Mouse (Mus musculus) right cerebral cortex, postnatal 4 days (tissue): ENCODE measurements around the gene Ptafr.
"Not testable (repeated sequence)": the region's sequence is repeated elsewhere in the genome, so short reads cannot be mapped to it uniquely, and the experiment has no call there.

ENCODE experiments used
- DNase-seq: peaks from one replicate; pipeline ENCODE4 v3.0.0-alpha.2; 2022

The Ptafr gene

DNA sequence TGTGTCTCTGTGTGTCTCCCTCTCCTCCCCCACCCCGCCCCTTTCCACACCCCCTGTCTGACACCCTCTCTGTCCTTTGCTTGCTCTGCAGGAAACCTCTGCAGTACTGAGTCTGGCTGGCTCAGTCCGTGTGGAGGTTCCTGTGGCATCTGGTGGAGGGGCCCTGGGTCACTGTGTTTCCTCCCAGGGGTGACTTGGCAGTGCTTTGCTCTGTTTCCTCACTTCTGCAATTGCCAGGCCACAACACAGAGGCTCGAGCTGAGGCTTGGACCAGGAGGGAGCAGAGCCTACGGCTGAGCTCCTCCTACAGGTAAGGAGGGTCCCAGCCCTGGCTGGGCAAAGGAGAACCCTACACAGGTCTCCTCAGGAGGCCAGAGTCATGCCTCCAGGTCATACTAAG lies at the start of gene Ptafr:
Ptafr (plus strand) TSS at position 103 of the 400 bp plus-strand sequence.
- DNase-seq, result no peak

DNA sequence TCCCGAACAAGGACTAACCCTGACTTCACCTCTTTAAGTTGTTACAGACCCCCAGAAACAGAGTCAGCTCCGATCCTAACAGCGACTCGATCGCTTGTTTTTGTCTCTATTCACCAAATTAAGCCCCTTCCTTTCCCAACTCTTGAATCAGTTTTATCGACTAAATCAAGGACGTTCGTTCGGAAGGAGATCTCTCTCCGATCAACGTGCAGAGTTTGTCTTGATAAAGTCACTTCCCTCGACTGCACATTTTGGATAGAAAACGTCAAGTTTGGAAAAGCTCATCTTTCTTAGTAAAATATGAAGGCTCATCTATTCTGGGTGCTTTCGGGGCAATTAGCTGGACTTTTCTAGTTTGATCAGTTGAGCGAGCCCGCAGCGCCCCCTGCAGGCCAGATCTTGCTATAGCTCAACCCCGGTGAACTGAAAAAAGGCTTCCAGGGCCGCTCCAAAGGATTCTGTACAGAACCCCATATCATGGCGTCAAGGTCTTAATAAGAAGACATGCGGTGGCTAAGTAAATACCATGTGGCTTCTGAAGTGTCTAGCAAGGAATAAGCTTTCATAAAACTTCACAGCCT lies 49.2 kb upstream of the Ptafr start:
- peak; percentile 83 for DNase-seq

DNA sequence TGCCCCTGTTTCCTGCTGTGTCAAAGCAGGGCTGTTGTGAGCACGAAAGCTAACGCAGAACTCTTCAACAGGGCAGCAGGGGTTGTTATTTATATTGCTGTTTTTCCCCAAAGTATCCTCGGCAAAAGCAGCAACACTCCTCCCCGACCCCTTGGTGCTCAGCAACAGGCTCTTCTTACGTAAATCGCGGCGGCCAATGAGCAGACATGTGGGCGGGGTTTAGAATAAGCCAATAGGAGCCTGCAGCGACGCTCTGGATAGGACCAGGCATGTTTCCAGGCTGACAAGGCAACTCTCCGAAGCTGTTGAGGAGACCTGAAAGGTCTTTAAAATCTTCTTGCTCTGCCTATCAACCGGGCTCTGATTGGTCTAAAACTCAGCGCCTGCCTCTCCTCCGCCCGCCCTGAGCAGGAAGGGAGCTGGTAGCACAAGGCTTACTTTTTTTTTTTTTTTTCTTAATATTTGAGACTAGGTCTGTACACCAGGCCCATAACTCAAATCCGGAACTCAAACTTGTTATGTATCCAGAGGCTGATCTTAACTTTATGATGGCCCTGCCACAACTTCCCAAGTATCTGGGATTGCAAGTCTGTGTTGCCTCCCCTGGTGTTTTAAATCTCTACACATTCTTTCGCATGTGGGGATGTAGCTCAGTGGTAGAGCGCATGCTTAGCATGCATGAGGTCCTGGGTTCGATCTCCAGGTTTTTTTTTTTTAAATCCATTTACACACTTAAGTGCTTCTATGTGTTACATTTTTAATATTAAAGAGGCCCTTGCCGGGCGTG lies 48.3 kb upstream of the Ptafr start:
- DNase-seq, result peak; percentile 77

DNA sequence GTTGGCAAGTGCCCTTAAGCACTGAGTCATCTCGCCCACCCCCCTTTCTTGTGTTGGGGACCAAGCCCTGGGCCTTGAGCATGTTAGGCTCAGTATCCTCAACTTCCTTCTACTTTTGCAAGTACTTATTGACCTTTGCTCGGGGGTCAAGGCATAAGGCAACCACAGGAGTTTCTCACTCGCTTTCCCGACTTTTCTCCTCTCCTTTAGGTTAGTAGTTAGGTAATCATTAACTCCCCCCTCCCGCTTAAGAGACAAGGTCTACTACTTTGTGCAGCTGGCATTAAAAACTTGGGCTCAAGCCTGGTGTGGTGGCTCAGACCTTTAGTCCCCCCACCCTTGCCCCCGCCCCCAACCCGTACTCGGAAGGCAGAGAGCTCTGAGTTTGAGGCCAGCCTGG lies 45.8 kb upstream of the Ptafr start:
- no peak for DNase-seq

DNA sequence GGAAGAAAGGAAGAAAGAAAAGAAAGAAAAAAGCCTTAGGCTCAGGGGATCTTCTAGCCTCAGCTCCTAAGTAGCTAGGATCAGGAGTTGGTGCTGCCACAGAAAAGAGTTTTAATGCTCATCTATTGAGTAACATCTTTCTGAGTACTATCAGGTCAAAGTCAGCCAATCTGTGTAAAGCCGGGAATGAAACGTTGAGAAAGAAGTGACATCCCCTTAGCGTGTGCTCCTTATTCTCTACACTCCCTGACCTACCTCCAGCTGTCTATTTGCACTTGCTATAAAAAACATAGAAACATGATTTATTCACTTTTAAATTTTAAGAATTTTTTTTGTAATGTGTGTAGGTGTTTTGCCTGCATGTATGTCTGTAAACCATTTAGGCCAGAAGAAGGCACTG lies 44.7 kb upstream of the Ptafr start:
- no peak for DNase-seq

DNA sequence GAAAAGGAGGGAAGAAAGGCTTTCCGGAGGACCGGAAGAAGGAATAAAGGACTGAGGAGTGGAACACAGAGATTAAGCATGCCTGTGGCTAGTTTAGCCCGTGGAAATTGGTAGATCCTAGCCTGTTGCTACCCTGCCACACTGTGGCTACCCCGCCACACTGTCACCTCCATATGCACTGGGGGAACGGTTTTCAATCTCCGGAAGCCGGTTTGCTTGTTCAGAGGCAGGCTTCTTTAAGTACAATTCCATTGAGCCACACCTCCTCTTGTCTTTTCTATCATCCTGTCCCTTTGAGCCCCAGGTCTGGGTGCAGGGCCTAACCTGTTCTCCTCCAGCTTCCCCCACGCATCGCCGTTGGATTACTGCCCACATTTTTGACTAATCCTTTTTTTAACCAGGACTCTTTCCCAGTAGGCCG lies 39.5 kb upstream of the Ptafr start:
- no peak for DNase-seq

DNA sequence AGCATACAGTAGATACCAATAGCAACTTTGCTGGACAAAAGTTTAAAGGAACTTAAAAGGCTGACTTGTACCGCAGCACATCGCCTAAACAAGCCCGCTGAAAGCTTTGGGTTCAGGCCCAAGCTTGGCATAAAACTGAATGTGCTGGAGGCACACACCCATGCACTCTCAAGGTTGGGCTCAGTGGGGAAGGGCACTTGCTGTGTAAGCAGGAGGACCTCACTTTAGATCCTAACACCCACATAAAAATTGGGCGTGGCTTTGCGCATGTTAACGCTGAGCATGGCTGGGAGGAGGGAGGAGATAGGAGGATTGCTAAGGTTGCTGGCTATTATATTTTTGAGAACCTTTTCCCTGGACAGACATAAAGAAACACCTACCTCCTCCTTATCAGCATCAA lies 39.1 kb upstream of the Ptafr start:
- DNase-seq, result no peak

DNA sequence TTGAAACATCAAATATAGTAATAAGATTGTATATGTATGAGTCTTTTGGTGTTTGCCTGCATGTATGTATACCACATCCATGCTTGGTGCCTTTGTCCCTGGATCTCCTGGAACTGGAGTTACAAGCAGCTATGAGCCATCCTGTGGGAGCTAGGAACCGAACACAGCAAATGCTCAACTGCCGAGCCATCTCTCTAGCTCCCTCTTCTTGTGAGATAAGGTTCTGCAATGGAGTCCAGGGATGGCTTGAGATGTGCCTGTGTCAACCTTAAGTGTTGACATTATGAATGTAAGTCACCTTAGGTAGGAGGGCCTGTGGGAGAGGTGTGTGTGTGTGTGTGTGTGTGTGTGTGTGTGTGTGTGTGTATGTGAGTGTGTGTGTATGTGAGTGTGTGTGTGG lies 37.2 kb upstream of the Ptafr start:
- DNase-seq, result no peak

DNA sequence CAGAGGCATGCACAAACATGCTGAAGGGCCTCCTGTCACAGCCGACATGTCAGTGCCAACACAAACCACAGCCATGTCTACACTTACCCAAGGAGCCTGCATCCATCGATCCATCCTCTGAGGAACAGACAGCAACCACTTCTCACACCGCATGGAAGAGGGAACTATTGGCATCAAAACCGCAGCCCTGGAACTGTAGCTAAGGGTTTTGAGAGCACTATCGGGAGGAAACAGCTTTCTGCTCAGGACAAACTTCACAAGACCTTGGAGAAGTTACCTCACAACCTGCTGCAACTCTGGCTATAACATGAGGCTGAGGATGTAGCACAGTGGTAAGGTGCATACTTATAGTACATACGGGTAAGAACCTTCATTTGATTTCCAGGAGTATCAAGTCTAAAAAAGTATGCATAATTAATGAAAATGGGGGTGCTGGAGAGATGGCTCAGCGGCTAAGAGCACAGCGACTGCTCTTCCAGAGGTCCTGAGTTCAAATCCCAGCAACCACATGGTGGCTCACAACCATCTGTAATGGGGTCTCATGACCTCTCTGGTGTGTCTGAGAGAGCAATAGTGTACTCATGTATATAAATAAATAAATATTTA lies 35.8 kb upstream of the Ptafr start:
- no peak for DNase-seq

DNA sequence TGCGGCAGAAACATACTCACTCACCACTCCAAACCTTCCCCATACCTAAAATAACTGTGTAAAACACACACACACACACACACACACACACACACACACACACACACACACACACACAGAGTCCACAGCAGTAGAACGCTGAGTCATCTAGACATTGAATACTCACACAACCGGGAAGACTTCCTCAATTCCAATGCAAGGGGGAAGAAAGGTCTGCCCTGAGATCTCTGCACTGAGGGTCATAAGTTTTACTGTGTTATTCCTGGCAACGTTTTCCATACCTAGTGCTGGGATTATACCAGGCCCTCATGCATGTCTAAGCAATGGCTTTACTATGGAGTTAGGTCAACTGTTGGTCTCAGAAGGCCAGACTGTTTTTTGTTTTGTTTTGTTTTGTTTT lies 34.5 kb upstream of the Ptafr start:
- DNase-seq, result no peak

DNA sequence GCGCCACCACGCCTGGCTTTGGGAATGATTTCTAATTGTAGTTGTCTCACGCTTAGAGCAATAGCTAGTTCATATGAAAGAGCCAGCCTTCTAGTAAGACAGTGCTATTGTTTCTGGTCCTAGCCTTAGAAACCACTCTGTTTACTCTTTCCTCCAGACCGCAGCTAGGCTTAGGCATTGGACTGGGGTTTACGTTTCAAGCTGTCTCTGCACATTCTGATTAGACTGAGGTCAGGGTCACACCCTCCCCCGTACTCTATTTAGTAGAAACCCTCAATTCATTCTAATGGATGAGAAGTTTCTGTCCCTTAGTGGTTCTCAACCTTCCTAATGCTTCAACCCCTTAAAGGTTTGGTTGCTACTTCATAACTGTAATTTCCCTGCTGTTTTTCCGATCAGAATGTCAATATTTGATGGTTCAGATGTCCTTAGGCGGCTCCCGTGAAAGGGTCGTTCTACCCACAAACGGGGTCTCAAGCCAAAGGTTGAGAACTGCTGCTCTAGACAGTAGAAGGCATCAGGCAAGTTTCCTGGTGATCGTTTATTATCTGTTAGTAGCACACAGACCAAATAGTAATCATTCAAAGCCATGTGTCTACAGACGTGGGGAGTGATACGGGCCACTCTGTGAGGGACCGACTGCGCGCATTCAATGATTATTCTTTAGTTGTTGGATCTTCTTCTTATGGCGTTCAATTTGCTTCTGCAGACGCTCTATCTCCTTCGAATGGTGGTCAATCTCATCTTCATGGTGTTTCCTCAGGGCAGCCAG lies 33.6 kb upstream of the Ptafr start:
- no peak for DNase-seq

DNA sequence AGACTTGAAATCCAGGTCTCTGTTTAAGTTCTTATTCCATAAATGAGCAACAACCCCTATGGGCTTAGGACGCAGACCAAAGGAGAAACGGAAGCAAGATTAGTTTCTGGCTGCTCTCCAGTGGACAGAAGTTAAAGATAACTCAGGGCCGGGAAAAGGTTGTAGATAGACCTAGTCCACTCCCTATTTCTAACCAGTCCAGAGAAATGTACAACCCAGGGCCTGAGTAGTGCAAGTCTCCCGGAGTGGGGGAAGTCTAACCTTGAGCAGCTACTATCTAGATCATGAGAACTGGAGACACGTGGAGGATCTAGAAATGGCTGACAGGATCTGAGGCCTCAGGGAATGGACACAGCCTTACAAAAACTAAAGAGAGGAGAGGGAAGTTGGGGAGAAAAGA lies 31.4 kb upstream of the Ptafr start:
- DNase-seq, result no peak

DNA sequence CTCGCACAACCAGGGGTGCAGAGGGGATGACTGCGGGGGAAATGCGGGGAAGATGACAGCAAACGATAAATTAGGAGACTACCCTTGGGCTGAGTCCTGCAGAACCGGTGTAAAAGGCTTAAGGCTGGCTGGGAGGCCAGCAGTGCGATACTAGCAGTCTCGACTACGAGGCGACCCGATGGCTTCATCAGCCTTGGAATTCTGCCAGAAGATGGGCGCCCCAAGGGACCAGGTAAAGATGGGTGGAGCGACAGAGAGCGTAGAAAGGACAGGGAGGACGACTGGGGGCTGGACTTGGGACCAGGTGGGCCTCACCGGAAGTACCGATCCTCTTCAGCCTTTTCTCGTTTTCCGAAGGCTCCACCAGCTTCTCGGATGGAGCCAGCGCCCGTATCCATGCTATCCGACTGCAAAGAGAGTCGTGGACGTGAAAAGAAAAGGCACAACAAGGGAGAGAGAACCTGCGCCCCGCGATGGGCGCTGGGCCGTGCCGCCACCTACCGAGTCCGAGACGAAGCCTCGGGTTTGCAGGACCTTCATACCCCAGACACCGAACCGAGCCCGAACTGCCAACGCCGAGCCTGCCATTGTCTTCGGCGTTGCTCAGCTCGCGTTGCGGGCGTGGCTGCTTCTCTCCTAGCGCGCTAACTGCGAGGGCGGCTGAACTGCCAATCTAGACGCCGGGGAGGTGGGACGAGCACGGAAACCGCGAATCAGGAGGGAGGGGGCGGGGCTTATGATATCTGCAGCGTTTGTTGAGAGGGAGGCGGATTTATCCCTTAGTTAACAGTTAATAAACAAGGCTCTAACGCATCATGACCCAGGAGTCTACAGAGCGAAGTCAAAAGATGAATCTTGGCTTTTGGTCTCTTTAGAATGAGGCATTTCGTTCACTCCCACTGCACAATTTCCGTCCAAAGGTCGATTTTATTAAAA lies 30.6 kb upstream of the Ptafr start, which contains the start of gene Atpif1:
Atpif1 (minus strand) TSS at position 679 of the 936 bp plus-strand sequence.
- peak; percentile 91 for DNase-seq

DNA sequence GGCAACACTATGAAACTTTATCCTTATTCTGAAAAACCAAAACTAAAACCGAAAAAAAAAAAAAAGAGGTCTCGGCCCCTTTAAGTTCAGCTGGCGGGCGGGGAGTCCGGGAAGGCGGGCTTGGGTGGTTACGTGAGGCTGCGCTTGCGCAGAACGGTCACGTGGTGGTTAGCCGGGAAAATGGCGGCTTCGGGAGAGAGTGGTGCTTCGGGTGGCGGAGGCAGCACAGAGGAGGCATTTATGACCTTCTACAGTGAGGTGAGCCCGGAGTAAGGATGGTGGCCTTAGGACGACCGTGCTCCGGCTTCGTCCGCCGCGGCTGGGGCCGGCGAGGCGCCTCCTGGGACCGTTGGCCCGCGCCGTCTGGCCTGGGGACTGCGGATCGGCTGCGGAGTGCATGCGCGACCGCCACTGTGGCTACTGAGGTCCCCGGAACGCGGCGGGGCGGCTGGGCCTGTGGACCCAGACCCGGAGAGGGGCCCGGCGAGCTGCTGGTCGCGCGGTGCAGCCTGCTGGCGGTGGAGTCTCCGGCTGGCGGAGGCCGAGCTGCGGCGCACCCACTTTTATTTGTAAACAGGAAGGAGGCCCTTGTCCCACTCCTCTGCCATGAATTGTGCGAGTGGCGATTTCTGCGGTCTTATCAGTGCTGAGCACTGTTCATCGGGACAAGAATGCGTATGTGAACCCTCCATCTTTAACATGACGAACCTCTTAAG lies 28.3 kb upstream of the Ptafr start, which contains the start of gene Dnajc8:
Dnajc8 (plus strand) TSS at position 145 of the 716 bp plus-strand sequence.
- DNase-seq, result peak; percentile 97

DNA sequence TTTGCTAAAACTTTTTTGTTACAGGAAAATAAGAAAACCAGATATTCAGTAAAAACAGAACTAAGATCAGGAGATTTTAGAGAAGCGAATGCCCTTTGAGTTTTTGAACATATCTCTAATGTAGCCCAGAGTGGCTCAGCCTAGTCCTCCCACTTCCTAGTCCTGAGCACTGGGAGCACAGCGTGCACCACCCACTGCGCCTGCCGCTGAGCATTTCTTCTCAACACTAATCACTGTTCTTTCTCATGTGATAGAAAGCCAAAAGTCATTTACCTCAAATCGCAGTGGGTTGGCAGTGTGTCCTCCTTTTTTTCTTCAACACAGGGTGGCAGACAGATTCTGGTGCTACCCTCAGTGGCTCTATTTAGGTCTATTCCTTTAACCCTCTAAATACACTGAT lies 24.4 kb upstream of the Ptafr start:
- DNase-seq, result no peak

DNA sequence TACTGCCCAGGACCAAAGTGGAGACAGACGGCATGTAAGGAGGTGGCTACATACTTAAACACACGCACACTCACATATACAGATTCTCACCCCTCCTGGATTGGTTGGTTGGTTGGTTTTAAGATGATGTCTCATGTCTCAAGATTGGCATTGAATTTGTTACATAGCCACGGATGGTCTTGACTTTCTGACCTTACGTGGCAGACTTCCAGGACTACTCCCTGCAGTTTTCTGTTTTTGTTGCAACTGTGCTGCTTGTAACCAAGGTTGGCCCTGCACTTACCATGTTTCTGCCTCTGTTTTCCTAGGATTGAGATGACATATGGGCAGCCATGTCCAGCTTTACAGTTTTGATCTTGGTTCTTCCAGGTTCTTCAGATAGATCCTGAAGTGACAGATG lies 22.5 kb upstream of the Ptafr start:
- no peak for DNase-seq

DNA sequence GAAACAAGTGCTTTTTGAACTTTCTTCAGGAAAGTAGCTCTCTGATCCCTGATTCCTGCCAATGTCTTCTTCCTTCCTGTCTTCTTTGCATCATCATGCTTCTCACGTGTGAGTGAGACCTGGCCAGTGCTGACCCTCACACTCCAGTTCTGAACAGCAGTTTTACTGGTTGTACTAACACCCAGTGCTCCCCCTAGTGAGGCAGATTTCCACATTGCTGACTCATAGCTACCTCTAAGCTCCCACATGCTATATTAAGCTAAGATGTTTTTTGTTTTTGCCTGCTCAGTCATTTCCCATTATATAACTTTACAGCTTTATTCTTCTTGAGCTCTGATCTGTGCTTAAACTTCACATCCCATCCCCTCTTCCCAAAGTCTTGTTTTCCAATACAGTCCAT lies 21.1 kb upstream of the Ptafr start:
- DNase-seq, result no peak

DNA sequence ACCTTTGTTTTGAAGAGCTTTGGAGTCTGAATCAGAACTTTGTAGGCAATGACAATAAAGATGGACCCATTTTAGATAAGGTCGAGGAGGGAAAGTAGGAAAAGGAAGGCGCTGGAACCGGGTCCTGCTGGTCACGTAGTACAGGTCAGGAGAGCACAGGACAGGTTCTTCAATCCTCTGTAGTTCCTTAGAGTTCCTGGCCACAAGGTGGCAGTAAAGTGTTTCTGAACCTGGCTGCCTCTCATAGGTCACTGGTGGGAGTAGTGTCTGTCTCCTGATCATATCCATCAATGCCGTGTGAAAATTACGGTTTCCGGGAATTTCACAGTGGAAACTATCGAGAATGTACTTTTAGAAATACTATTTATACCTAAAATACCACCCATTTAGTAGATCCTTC lies 18.0 kb upstream of the Ptafr start:
- DNase-seq, result peak; percentile 48

DNA sequence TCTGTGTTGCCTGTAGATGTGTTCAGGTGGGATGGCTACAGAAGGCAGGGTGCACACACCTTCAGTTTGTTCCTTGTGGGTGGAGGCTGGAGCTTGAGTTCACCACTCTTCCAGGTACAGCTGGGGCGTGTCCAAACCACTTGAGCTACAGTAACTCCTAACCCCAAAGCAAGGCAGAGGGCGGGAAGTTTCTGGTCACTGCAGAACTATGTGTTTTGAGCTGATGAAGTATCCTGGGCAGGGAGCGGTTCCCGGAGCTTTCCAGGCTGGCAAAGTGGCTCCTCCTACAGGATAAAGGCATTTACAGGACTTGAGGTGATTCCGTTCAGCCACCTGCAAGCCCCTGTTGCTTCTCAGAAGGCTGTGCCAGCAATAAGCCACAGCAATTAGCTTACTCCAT lies 9.6 kb upstream of the Ptafr start:
- DNase-seq, result no peak

DNA sequence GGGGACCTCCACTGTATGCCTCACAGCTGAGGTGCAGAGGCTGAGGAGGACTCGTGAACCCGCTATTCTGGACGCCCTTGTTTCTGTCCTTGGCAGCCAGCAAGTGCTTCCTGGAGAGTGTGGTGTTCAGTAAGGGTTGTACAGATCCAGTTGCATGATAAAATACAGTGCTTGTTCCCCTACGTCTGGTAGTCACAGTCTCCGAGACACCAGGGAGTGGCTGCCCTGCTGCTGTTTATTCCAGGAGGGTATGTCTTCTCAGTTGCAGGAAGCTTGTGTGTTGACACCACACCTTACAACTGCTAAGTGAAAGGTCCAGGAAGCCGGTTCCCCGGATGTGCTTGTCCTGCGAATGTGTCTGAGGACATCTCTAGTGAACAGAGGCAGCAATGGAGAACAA lies 9.2 kb upstream of the Ptafr start:
- no peak for DNase-seq

DNA sequence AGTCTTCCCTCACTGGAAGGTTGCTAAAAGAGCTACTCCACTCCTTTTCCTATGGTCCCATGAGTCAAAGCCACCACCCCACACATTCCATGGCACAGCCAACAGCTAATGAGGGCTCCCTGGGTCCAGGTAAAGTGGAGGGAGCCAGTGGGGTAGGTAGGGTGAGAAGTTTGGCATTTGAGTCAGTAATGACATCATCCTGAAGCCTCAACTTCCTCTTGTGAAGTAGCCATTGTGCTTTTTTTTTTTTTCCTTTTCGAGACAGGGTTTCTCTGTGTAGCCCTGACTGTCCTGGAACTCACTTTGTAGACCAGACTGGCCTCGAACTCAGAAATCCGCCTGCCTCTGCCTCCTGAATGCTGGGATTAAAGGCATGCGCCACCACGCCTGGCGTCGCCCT lies 8.3 kb upstream of the Ptafr start:
- DNase-seq, result not testable (repeated sequence)

DNA sequence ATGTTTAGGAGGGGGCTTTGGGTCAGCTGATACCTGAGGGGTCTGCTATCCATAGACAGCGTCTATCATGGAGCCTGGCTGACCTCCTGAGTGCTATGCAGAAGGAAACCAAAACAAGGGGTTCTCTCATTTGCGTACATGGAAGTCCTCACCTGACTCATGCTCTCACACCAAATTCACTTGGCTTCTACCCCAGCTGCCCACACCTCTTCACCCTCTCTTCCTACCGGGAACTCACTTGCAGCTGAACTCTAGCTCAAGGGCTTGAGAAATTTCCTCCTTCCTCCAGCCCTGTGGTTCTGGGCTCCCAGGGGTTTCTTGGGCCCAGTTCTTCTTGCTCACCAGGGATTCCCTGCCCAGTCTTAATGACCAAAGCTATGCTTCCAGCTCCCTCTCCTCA lies 606 bp upstream of the Ptafr start:
- no peak for DNase-seq
